Mouse (Mus musculus) heart, adult 2 months (tissue): Measurements from ENCODE around the gene Uchl4.

Experiments used
- CTCF ChIP-seq: fragments of 200-600 bp; IDR thresholded peaks from 2 replicates; pipeline ENCODE4 v1.8.1; 2022; ENCODE audit warnings: antibody characterized with exemption, mild to moderate bottlenecking, moderate library complexity
- POLR2A ChIP-seq: fragments of 200-500 bp; IDR thresholded peaks from 2 replicates; pipeline ENCODE4 v1.6.1; 2011; ENCODE audit warnings: mild to moderate bottlenecking, low read depth, low read length, control low read depth; ENCODE audit not compliant: insufficient read depth

GRCm38 (mm10) chr9:64277706-64278105 is 42.7 kb downstream of the Uchl4 start:
- TF ChIP-seq CTCF (peak; percentile 90), POLR2A (no peak)
